Mouse (Mus musculus): Measurements from ENCODE around the gene Phactr2. TPM values are rescaled to one million over a fixed set of nuclear protein-coding genes. Genes with fewer than 3 reads are reported as not detected.

Phactr2 gene
- polyA plus RNA-seq, 1 experiment = 33.5 TPM

DNA sequence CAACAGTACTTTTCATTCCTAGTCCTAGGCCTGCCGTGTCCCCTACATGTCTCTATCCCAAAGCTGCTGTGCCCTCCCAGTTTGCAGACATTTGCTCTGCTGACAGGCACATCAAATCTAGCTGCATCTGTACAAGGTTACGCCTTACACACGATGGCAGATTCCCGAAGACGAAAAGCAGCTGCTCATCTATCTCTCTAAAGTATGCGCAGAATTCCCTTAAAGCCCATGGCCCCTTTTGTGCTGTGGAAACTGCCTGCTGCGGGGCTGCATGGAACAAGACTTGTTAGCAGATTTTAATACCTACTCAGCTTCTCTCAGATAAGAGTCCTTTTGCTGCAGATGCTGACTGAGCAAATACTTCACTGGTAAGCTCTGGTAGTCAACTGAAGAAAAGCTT lies 294.0 kb downstream of the Phactr2 start:
- TF ChIP-seq CTCF (IDR thresholded peaks at IDR 0.05; ENCODE audit: insufficient read depth, low read length) = no peak
- TF ChIP-seq POLR2A (IDR thresholded peaks at IDR 0.05; ENCODE audit: borderline replicate concordance, extremely low read depth, low read depth, low read length) = no peak
- WGBS = 81% methylated on average over 7 of the region's 7 CpGs
- Histone ChIP-seq H3K4me1 (ENCODE audit: control insufficient read depth, insufficient read depth, low read length) (no peaks in the 10 kb centered on the region), H3K4me3 (replicated peaks; ENCODE audit: extremely low read depth, low read depth, low read length) (no peak overlapping the region)
- no peak for DNase-seq

DNA sequence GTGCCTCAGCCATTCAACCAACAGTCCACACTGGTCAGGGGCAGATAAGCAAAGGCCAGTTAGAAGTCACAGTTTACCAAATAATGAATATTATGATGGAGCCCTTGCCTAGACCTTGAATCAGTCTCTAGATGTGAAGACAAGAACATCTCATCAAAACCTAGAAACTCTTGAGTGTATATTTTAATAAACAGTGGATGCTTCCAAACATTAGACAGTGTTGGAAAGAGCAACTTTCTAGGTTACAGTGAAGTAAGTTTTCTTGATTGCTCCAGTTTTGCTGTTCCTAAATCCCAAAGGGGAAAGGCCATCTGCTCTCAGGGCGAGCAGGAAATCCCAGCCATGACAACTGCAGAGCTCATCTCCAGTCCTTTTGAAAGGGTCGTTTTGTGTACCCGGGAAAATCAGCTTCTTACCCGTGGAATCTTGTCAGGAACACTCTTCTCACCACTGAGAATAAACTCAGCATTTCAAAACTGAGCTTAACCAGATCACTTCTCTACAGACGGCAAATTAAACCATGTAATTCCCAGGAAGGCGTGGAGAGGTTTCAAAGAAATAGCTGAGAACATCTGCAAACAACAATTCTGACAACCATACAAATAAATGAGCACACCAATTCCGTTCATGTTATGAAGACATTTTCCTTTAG lies 296.1 kb downstream of the Phactr2 start, which contains the start of gene Zc2hc1b:
Gene Zc2hc1b, minus strand, starts transcription at position 51 of the 652 bp plus-strand sequence.
- Histone ChIP-seq H3K4me1 (ENCODE audit: control insufficient read depth, insufficient read depth, low read length) (no peaks in the 10 kb centered on the region), H3K4me3 (replicated peaks; ENCODE audit: extremely low read depth, low read depth, low read length) (no peak within 1 kb of the TSS)
- no peak for TF ChIP-seq POLR2A (IDR thresholded peaks at IDR 0.05; ENCODE audit: borderline replicate concordance, extremely low read depth, low read depth, low read length)
- TF ChIP-seq CTCF (IDR thresholded peaks at IDR 0.05; ENCODE audit: insufficient read depth, low read length) = no peak
- 74% methylated on average over 7 of the region's 7 CpGs for WGBS
- no peak for DNase-seq

DNA sequence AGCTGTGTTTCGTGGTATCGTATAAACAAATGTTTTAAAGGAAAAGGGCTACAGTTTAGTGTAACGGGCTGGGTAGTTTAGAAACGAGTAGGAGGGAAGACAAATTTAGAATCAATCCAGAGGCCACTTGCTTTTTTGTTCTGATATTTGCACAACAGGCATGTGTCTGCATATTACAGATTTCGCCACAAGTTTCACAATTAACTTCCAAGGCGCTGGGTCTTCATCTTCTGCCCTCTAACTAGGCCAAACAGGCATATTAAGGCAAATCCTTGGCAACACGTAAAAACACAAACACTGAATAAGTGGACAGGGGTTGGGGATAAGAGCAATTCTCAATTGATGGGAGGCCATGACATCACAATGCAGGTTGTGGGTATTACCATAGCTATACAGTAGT lies 298.3 kb downstream of the Phactr2 start:
- TF ChIP-seq POLR2A (IDR thresholded peaks at IDR 0.05; ENCODE audit: borderline replicate concordance, extremely low read depth, low read depth, low read length) (no peak), CTCF (IDR thresholded peaks at IDR 0.05; ENCODE audit: insufficient read depth, low read length) (no peak)
- Histone ChIP-seq H3K4me3 (replicated peaks; ENCODE audit: extremely low read depth, low read depth, low read length) (no peak overlapping the region), H3K4me1 (ENCODE audit: control insufficient read depth, insufficient read depth, low read length) (no peaks in the 10 kb centered on the region)
- no peak for DNase-seq
- 73% methylated on average over 7 of the region's 7 CpGs for WGBS

GRCm38 (mm10) chr10:13172798-13173221 lies 301.4 kb downstream of the Phactr2 start:
- Histone ChIP-seq H3K4me3 (replicated peaks; ENCODE audit: extremely low read depth, low read depth, low read length) (no peak overlapping the region), H3K4me1 (ENCODE audit: control insufficient read depth, insufficient read depth, low read length) (no peaks in the 10 kb centered on the region)
- TF ChIP-seq POLR2A (IDR thresholded peaks at IDR 0.05; ENCODE audit: borderline replicate concordance, extremely low read depth, low read depth, low read length) (no peak), CTCF (IDR thresholded peaks at IDR 0.05; ENCODE audit: insufficient read depth, low read length) (no peak)
- WGBS = 45% methylated on average over 10 of the region's 10 CpGs
- DNase-seq = no peak

DNA sequence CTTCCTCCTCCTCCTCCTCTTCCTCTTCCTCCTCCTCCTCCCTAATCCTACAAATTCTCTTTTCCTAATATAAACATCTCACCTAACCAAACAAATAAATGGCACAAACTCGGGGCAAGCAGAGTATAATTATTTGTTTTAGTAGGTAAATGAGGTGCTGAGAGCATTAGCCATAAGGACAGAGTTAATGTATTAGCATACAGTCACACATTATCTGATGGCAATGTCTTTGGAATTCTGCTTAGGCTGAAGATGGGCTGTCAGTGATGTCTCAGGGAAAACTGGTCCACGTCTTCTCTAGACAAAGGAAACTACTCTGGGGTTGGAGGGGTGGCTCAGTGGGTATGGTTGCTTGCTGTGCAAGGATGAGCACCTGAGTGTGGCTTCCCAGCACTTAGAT lies 302.8 kb downstream of the Phactr2 start:
- no peaks in the 10 kb centered on the region; the same call in 1 of the 2 replicates for H3K4me1 ChIP-seq (ENCODE audit: control insufficient read depth, insufficient read depth, low read length)
- TF ChIP-seq CTCF (IDR thresholded peaks at IDR 0.05; ENCODE audit: insufficient read depth, low read length) (no peak), POLR2A (IDR thresholded peaks at IDR 0.05; ENCODE audit: borderline replicate concordance, extremely low read depth, low read depth, low read length) (no peak)
- no peak overlapping the region for H3K4me3 ChIP-seq (replicated peaks; ENCODE audit: extremely low read depth, low read depth, low read length)
- 40% methylated on average over 2 of the region's 2 CpGs for WGBS
- DNase-seq = no peak

DNA sequence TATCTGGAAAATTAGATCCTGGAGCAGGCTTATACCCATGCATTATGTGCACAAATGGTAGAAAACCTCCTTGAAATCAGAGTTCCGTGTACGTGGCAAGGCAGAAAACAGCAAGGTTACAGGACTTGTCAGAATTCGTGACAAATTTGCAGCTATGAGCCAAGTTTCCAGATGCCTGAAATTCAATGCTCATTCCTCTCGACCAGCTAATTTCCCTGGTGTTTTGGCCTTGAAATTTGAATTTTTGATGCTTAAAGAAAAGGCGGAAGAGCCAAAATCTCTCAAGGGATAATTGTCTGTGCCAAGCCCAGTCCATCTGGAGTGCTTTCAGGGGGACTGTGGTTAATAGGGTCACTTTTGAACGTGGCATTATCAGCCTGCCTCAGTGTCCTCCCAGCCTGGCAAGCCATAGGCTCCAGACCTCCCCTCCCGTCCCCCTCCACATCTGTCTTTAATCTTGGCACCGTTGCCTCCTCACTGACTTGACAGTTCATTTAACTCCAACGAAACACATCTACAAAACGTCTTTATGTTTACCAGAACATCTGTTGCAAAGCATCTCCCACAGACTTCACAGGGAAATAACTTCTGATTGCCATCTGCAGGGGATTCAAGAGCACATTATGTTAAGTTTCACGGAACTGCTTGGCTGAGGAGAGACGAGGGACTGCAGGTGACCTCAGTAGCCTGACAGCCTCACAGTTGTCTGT lies 303.3 kb downstream of the Phactr2 start:
- no peak for TF ChIP-seq POLR2A (IDR thresholded peaks at IDR 0.05; ENCODE audit: borderline replicate concordance, extremely low read depth, low read depth, low read length)
- TF ChIP-seq CTCF (IDR thresholded peaks at IDR 0.05; ENCODE audit: insufficient read depth, low read length) = no peak
- Histone ChIP-seq H3K4me1 (ENCODE audit: control insufficient read depth, insufficient read depth, low read length) (no peaks in the 10 kb centered on the region; the same call in 1 of the 2 replicates), H3K4me3 (replicated peaks; ENCODE audit: extremely low read depth, low read depth, low read length) (no peak overlapping the region)
- 41% methylated on average over 12 of the region's 12 CpGs for WGBS
- no peak for DNase-seq

- DNase-seq = no peak
- TF ChIP-seq POLR2A (IDR thresholded peaks at IDR 0.05; ENCODE audit: borderline replicate concordance, extremely low read depth, low read depth, low read length) (no peak), CTCF (IDR thresholded peaks at IDR 0.05; ENCODE audit: insufficient read depth, low read length) (no peak)
- Histone ChIP-seq H3K4me1 (ENCODE audit: control insufficient read depth, insufficient read depth, low read length) (no peaks in the 10 kb centered on the region; the same call in 1 of the 2 replicates), H3K4me3 (replicated peaks; ENCODE audit: extremely low read depth, low read depth, low read length) (no peak overlapping the region)
- WGBS = 64% methylated on average over 5 of the region's 5 CpGs
Measured at GRCm38 (mm10) chr10:13168461-13168860, 305.8 kb downstream of the Phactr2 start.

DNA sequence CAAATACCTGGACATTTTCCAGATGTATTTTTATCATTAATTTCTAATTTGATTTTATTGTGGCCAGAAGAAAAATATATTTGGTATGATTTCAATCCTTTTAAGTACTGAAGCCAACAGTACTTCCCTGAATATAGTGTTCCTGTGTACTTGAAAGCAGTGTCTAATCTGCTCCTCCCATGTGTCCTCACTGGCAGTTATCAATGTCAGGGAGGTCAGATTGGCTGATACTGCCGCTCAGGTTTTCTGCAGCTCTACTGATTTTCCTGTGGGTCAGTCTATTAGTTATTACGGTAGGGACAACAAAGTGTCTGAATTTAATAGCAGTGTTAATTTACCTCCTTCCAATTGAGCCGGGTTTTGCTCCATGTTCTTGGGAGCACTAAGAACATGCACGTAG lies 312.2 kb downstream of the Phactr2 start:
- TF ChIP-seq POLR2A (IDR thresholded peaks at IDR 0.05; ENCODE audit: borderline replicate concordance, extremely low read depth, low read depth, low read length) (no peak), CTCF (IDR thresholded peaks at IDR 0.05; ENCODE audit: insufficient read depth, low read length) (no peak)
- 71% methylated on average over 4 of the region's 4 CpGs for WGBS
- Histone ChIP-seq H3K4me1 (ENCODE audit: control insufficient read depth, insufficient read depth, low read length) (no peaks in the 10 kb centered on the region), H3K4me3 (replicated peaks; ENCODE audit: extremely low read depth, low read depth, low read length) (no peak overlapping the region)
- DNase-seq = no peak

GRCm38 (mm10) chr10:13160913-13161312 lies 313.3 kb downstream of the Phactr2 start:
- TF ChIP-seq POLR2A (IDR thresholded peaks at IDR 0.05; ENCODE audit: borderline replicate concordance, extremely low read depth, low read depth, low read length) = no peak
- TF ChIP-seq CTCF (IDR thresholded peaks at IDR 0.05; ENCODE audit: insufficient read depth, low read length) = no peak
- no peak for DNase-seq
- H3K4me3 ChIP-seq (replicated peaks; ENCODE audit: extremely low read depth, low read depth, low read length) = no peak overlapping the region
- WGBS = 86% methylated on average over 4 of the region's 4 CpGs
- H3K4me1 ChIP-seq (ENCODE audit: control insufficient read depth, insufficient read depth, low read length) = no peaks in the 10 kb centered on the region

Other genes with a start within 250 kb of the Phactr2 start
- 21.4 and 22.7 TPM in 2 replicates for gene Fuca2, start 25.1 kb upstream of the Phactr2 start, polyA plus RNA-seq (2012; rRNA removed)
- 3.0 and 3.8 TPM in 2 replicates for gene Adat2, start 78.5 kb upstream of the Phactr2 start, polyA plus RNA-seq (2012; rRNA removed)
- gene Pex3, start 78.7 kb upstream of the Phactr2 start, polyA plus RNA-seq (2012; rRNA removed) = 8.5 and 12.0 TPM in 2 replicates